Mouse (Mus musculus) layer of hippocampus, postnatal 25 days (tissue): ENCODE measurements around the gene Cdkn2aip. TPM values are rescaled to one million over a fixed set of nuclear protein-coding genes. Genes with fewer than 3 reads are reported as not detected.

ENCODE experiments used
- DNase-seq, 2 experiments: peaks; one replicate each; pipeline ENCODE4 v3.0.0; 2022; ENCODE audit warnings: mixed read lengths in 2 of 2, low spot score in 1 of 2; ENCODE audit errors: extremely low spot score in 1 of 2
- total RNA-seq, 2 experiments: library from RNA; stranded (reverse); gene quantifications; 2 replicates each; pipeline ENCODE4 v1.2.3; 2021

Cdkn2aip gene
- 10 to 100 TPM; 15.1 to 16.5 TPM for total RNA-seq

- peak; percentile 87 to 93 for DNase-seq
Measured at GRCm38 (mm10) chr8:47713761-47714745, at the start of gene Cdkn2aip. Gene Cdkn2aip, minus strand, starts transcription at chr8:47713932.

GRCm38 (mm10) chr8:47763194-47763593, 49.5 kb upstream of the Cdkn2aip start:
- no peak for DNase-seq

GRCm38 (mm10) chr8:47760685-47761084, 47.0 kb upstream of the Cdkn2aip start:
- DNase-seq = no peak

GRCm38 (mm10) chr8:47760186-47760585, 46.5 kb upstream of the Cdkn2aip start:
- DNase-seq = no peak

- no peak for DNase-seq
Measured at GRCm38 (mm10) chr8:47753121-47753520, 39.4 kb upstream of the Cdkn2aip start.

- DNase-seq = no peak
Measured at GRCm38 (mm10) chr8:47750096-47750495, 36.4 kb upstream of the Cdkn2aip start.

- no peak for DNase-seq
Measured at GRCm38 (mm10) chr8:47749491-47749890, 35.8 kb upstream of the Cdkn2aip start.

GRCm38 (mm10) chr8:47746304-47746703, 32.6 kb upstream of the Cdkn2aip start:
- DNase-seq = no peak

GRCm38 (mm10) chr8:47745848-47746247, 32.1 kb upstream of the Cdkn2aip start:
- no peak for DNase-seq

GRCm38 (mm10) chr8:47744803-47745202, 31.1 kb upstream of the Cdkn2aip start:
- DNase-seq = no peak

GRCm38 (mm10) chr8:47743419-47743818, 29.7 kb upstream of the Cdkn2aip start:
- peak; percentile 92 to 99 for DNase-seq

- no peak for DNase-seq
Measured at GRCm38 (mm10) chr8:47742992-47743391, 29.3 kb upstream of the Cdkn2aip start.

GRCm38 (mm10) chr8:47742372-47742771, 28.6 kb upstream of the Cdkn2aip start:
- no peak for DNase-seq

- no peak for DNase-seq
Measured at GRCm38 (mm10) chr8:47737120-47737519, 23.4 kb upstream of the Cdkn2aip start.

- no peak for DNase-seq
Measured at GRCm38 (mm10) chr8:47729324-47729723, 15.6 kb upstream of the Cdkn2aip start.

- DNase-seq = no peak
Measured at GRCm38 (mm10) chr8:47726945-47727344, 13.2 kb upstream of the Cdkn2aip start.

GRCm38 (mm10) chr8:47721609-47722008, 7.9 kb upstream of the Cdkn2aip start:
- DNase-seq = no peak

- DNase-seq = no peak
Measured at GRCm38 (mm10) chr8:47718641-47719040, 4.9 kb upstream of the Cdkn2aip start.

- DNase-seq = peak in 1 of 2 experiments; percentile 9
Measured at GRCm38 (mm10) chr8:47713171-47713663, 515 bp downstream of the Cdkn2aip start.

- no peak for DNase-seq
Measured at GRCm38 (mm10) chr8:47708106-47708505, 5.6 kb downstream of the Cdkn2aip start.

- no peak for DNase-seq
Measured at GRCm38 (mm10) chr8:47706746-47707145, 7.0 kb downstream of the Cdkn2aip start.

- no peak for DNase-seq
Measured at GRCm38 (mm10) chr8:47702333-47702732, 11.4 kb downstream of the Cdkn2aip start.
